Mouse (Mus musculus): ENCODE data around the gene Pstpip1. TPM values are rescaled to one million over a fixed set of nuclear protein-coding genes. Genes with fewer than 3 reads are reported as not detected.

Pstpip1 gene
- polyA plus RNA-seq, 1 experiment = 196 TPM

DNA sequence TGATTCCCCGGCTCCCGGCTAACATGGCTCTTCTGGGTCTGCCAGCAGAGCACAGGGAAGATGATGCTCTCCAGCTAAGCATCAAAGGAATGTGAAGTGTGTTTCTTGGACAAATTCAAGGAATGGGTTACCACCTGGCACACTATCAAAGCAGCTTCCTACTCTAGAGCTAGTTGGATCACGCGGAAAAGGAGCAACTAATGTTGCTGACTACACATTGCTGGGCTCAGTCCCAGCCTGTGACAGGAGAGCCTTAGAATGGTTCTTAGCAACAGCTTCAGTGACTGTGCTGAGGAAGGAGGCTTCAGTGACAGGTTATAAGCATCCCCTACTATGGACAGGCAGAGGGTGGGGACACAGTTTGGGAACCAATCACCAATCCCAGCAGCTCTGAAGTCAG, 44.9 kb downstream of the Pstpip1 start:
- H3K4me3 ChIP-seq (ENCODE audit: control insufficient read depth, insufficient read depth, low read length) = no peak overlapping the region
- peaks cover 17% of the 10 kb centered on the region for H3K36me3 ChIP-seq (ENCODE audit: control insufficient read depth, insufficient read depth, low read length)
- no peaks in the 10 kb centered on the region for H3K27me3 ChIP-seq (ENCODE audit: control insufficient read depth, insufficient read depth, low read length)
- DNase-seq = no peak
- no peak overlapping the region for H3K27ac ChIP-seq (ENCODE audit: control insufficient read depth, insufficient read depth, low read length)
- 97% methylated on average over 4 of the region's 4 CpGs for WGBS
- no peak for TF ChIP-seq POLR2A (IDR thresholded peaks at IDR 0.05; ENCODE audit: control insufficient read depth, extremely low read depth, insufficient read depth, low read length, poor library complexity)
- no peak for TF ChIP-seq CTCF (IDR thresholded peaks at IDR 0.05; ENCODE audit: borderline replicate concordance, control insufficient read depth, extremely low read depth, insufficient read depth, low read length, poor library complexity)
- H3K4me1 ChIP-seq (replicated peaks; ENCODE audit: control insufficient read depth, insufficient read depth, low read length) = no peaks in the 10 kb centered on the region

DNA sequence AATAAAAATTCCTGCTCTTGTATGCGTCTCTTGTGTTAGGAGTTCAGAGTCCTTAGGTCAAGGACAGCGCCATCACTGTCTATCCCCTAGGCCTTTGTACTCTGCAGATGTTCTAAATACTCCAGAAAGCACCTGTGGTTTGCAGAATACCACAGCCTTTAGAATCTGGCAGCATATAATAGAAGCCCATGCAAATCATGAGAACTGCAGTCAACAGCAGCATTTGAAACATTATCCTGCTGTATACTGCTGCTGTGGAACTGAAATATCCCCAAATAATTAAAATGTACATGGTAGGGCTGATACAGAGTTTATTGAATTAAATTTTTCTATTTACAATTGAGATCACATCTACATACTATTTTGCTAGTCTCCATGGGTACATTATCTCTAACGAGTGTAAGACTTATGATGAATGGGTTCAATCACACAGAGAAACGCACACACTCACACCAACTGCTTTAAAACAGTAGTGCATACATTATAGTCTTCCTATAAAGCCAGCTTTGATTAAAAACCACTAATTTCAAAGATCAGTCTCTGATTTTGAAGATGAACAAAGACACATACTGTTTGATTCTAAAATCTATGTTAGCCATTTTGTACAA, 45.9 kb downstream of the Pstpip1 start:
- TF ChIP-seq POLR2A (IDR thresholded peaks at IDR 0.05; ENCODE audit: control insufficient read depth, extremely low read depth, insufficient read depth, low read length, poor library complexity) = no peak
- no peak for TF ChIP-seq CTCF (IDR thresholded peaks at IDR 0.05; ENCODE audit: borderline replicate concordance, control insufficient read depth, extremely low read depth, insufficient read depth, low read length, poor library complexity)
- H3K36me3 ChIP-seq (ENCODE audit: control insufficient read depth, insufficient read depth, low read length) = peaks cover 11% of the 10 kb centered on the region
- H3K27ac ChIP-seq (ENCODE audit: control insufficient read depth, insufficient read depth, low read length) = no peak overlapping the region
- H3K4me1 ChIP-seq (replicated peaks; ENCODE audit: control insufficient read depth, insufficient read depth, low read length) = no peaks in the 10 kb centered on the region
- WGBS = 71% methylated on average over 4 of the region's 4 CpGs
- no peak for DNase-seq
- no peak overlapping the region for H3K4me3 ChIP-seq (ENCODE audit: control insufficient read depth, insufficient read depth, low read length)
- H3K27me3 ChIP-seq (ENCODE audit: control insufficient read depth, insufficient read depth, low read length) = no peaks in the 10 kb centered on the region

DNA sequence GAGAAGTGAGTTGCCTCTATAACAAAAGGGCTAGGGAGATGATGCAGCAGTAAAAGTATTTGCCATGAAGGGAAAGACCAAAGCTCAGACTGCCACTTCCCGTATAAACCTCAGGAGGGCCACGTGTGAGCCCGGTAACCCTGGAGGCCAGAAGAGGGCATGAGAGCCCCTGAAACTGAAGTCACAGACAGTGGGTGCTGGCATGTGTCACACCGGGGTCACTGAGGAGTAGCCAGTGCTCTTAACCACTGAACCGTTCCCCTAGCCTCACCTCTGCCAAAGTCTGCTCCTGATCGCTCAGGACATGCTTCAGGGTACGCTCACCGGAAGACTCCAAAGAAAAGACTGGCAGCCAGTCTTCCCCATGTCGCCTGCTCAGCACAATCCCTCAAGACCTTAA, 52.0 kb downstream of the Pstpip1 start:
- Histone ChIP-seq H3K4me3 (ENCODE audit: control insufficient read depth, insufficient read depth, low read length) (no peak overlapping the region), H3K27ac (ENCODE audit: control insufficient read depth, insufficient read depth, low read length) (no peak overlapping the region), H3K4me1 (replicated peaks; ENCODE audit: control insufficient read depth, insufficient read depth, low read length) (peaks cover 5% of the 10 kb centered on the region), H3K27me3 (ENCODE audit: control insufficient read depth, insufficient read depth, low read length) (no peaks in the 10 kb centered on the region), H3K36me3 (ENCODE audit: control insufficient read depth, insufficient read depth, low read length) (peaks cover 3% of the 10 kb centered on the region)
- 71% methylated on average over 9 of the region's 9 CpGs for WGBS
- TF ChIP-seq CTCF (IDR thresholded peaks at IDR 0.05; ENCODE audit: borderline replicate concordance, control insufficient read depth, extremely low read depth, insufficient read depth, low read length, poor library complexity) = peak; percentile 54; the same call in 1 of the 2 replicates
- TF ChIP-seq POLR2A (IDR thresholded peaks at IDR 0.05; ENCODE audit: control insufficient read depth, extremely low read depth, insufficient read depth, low read length, poor library complexity) = no peak
- DNase-seq = no peak

DNA sequence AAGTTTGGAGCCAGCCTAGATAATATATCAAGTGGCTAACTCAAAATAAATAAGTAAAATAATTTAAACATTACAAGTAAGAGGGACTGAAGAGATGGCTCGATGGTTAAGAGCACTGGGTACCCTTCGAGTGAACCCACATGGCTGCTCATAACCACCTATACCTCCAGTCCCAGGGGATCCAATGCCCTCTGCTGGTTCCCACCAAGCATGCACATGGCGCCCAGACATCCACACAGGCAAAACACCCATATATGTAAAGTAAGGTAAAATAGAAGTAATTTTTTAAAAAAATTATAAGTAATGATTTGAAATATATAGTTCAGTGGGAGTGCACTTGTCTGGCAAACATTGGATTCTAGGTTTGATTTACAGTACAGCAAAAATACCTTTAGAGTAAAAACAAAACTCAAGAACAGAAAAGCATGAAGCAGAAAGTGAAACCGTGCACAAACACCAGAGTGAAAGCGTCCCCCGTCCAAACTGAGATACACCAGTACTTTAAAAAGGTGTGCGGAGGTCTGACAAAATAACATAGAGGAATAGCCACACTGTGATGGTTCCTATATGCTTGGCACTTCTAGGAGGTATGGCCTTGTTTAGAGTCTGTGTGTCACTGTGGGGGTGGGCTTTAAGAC, 54.7 kb downstream of the Pstpip1 start:
- Histone ChIP-seq H3K36me3 (ENCODE audit: control insufficient read depth, insufficient read depth, low read length) (no peaks in the 10 kb centered on the region), H3K27me3 (ENCODE audit: control insufficient read depth, insufficient read depth, low read length) (no peaks in the 10 kb centered on the region), H3K4me1 (replicated peaks; ENCODE audit: control insufficient read depth, insufficient read depth, low read length) (peaks cover 11% of the 10 kb centered on the region), H3K4me3 (ENCODE audit: control insufficient read depth, insufficient read depth, low read length) (no peak overlapping the region), H3K27ac (ENCODE audit: control insufficient read depth, insufficient read depth, low read length) (no peak overlapping the region)
- DNase-seq = no peak
- WGBS = 88% methylated on average over 7 of the region's 7 CpGs
- TF ChIP-seq POLR2A (IDR thresholded peaks at IDR 0.05; ENCODE audit: control insufficient read depth, extremely low read depth, insufficient read depth, low read length, poor library complexity) = no peak

GRCm38 (mm10) chr9:56146326-56146923, 56.7 kb downstream of the Pstpip1 start:
- TF ChIP-seq POLR2A (IDR thresholded peaks at IDR 0.05; ENCODE audit: control insufficient read depth, extremely low read depth, insufficient read depth, low read length, poor library complexity) (no peak), CTCF (IDR thresholded peaks at IDR 0.05; ENCODE audit: borderline replicate concordance, control insufficient read depth, extremely low read depth, insufficient read depth, low read length, poor library complexity) (no peak)
- peak; percentile 44 for DNase-seq
- no peaks in the 10 kb centered on the region for H3K36me3 ChIP-seq (ENCODE audit: control insufficient read depth, insufficient read depth, low read length)
- H3K27ac ChIP-seq (ENCODE audit: control insufficient read depth, insufficient read depth, low read length) = peak overlapping the region; percentile 68
- peak overlapping the region; percentile 22; the same call in 1 of the 2 replicates for H3K4me3 ChIP-seq (ENCODE audit: control insufficient read depth, insufficient read depth, low read length)
- no peaks in the 10 kb centered on the region for H3K27me3 ChIP-seq (ENCODE audit: control insufficient read depth, insufficient read depth, low read length)
- peaks cover 11% of the 10 kb centered on the region for H3K4me1 ChIP-seq (replicated peaks; ENCODE audit: control insufficient read depth, insufficient read depth, low read length)
- 21% methylated on average over 16 of the region's 16 CpGs for WGBS

- no peaks in the 10 kb centered on the region for H3K36me3 ChIP-seq (ENCODE audit: control insufficient read depth, insufficient read depth, low read length)
- no peaks in the 10 kb centered on the region for H3K27me3 ChIP-seq (ENCODE audit: control insufficient read depth, insufficient read depth, low read length)
- H3K27ac ChIP-seq (ENCODE audit: control insufficient read depth, insufficient read depth, low read length) = peak overlapping the region; percentile 14; the same call in 1 of the 2 replicates
- WGBS = 65% methylated on average over 7 of the region's 7 CpGs
- H3K4me1 ChIP-seq (replicated peaks; ENCODE audit: control insufficient read depth, insufficient read depth, low read length) = peaks cover 8% of the 10 kb centered on the region
- no peak for DNase-seq
- TF ChIP-seq CTCF (IDR thresholded peaks at IDR 0.05; ENCODE audit: borderline replicate concordance, control insufficient read depth, extremely low read depth, insufficient read depth, low read length, poor library complexity) = no peak
- no peak for TF ChIP-seq POLR2A (IDR thresholded peaks at IDR 0.05; ENCODE audit: control insufficient read depth, extremely low read depth, insufficient read depth, low read length, poor library complexity)
- H3K4me3 ChIP-seq (ENCODE audit: control insufficient read depth, insufficient read depth, low read length) = no peak overlapping the region
These were observed 62.2 kb downstream of the Pstpip1 start for GRCm38 (mm10) chr9:56151745-56152481.

All from thymus, adult 2 months (tissue).